Mouse (Mus musculus) midbrain, postnatal 0 days (tissue): ENCODE results near the gene Txlng. TPM values are rescaled to one million over a fixed set of nuclear protein-coding genes. Genes with fewer than 3 reads are reported as not detected.

ENCODE experiments used
- ATAC-seq: fragments of 200-750 bp; cut with Nextera tagmentation; 2 replicates; pipeline ENCODE4 v1.8.0; 2017; ENCODE audit warnings: moderate number of reproducible peaks, mild to moderate bottlenecking, moderate TSS enrichment, moderate library complexity; ENCODE audit not compliant: low FRiP score
- DNase-seq: peaks from one replicate; pipeline ENCODE4 v3.0.0-alpha.2; 2015; ENCODE audit warnings: low spot score
- H3K27ac ChIP-seq: fragments of 300-500 bp; sonication (generic); 2 replicates; pipeline ENCODE4 v1.5.1; 2014; ENCODE audit warnings: low read depth, mild to moderate bottlenecking, low read length, mixed read lengths
- H3K27me3 ChIP-seq: fragments of 300-500 bp; sonication (generic); 2 replicates; pipeline ENCODE4 v1.6.1; 2014; ENCODE audit warnings: low read length, control low read depth, mixed read lengths; ENCODE audit not compliant: insufficient read depth
- H3K36me3 ChIP-seq: fragments of 300-500 bp; sonication (generic); 2 replicates; pipeline ENCODE4 v1.6.1; 2014; ENCODE audit warnings: low read length, control low read depth, mixed read lengths; ENCODE audit not compliant: insufficient read depth
- H3K4me1 ChIP-seq: fragments of 300-500 bp; sonication (generic); 2 replicates; pipeline ENCODE4 v1.6.1; 2014; ENCODE audit warnings: mild to moderate bottlenecking, control low read depth, antibody characterized with exemption, low read length, mixed read lengths; ENCODE audit not compliant: insufficient read depth
- H3K4me2 ChIP-seq: fragments of 300-500 bp; sonication (generic); 2 replicates; pipeline ENCODE4 v1.6.1; 2014; ENCODE audit warnings: low read depth, mild to moderate bottlenecking, low read length, mixed read lengths; ENCODE audit not compliant: poor library complexity, severe bottlenecking
- H3K4me3 ChIP-seq: fragments of 300-500 bp; sonication (generic); 2 replicates; pipeline ENCODE4 v1.5.1; 2014; ENCODE audit warnings: low read depth, mild to moderate bottlenecking, low read length, moderate library complexity
- H3K9ac ChIP-seq: fragments of 300-500 bp; sonication (generic); replicated peaks from 2 replicates; pipeline ENCODE4 v1.6.1; 2014; ENCODE audit warnings: mild to moderate bottlenecking, low read length, moderate library complexity, mixed read lengths; ENCODE audit not compliant: poor library complexity, severe bottlenecking
- H3K9me3 ChIP-seq: fragments of 300-500 bp; sonication (generic); 2 replicates; pipeline ENCODE4 v1.6.1; 2016; ENCODE audit warnings: low read length, control low read depth
- CTCF ChIP-seq: IDR thresholded peaks from 2 replicates; pipeline ENCODE4 v1.5.1; 2016; ENCODE audit warnings: antibody characterized with exemption, mild to moderate bottlenecking
- WGBS: fragments of 180-500 bp; shearing (Covaris S2); extraction: QIAGEN DNeasy Blood & Tissue Kit; methylation state at CpG from one replicate; pipeline ENCODE4 v1.1.7; 2014; 5-methylcytosine and 5-hydroxymethylcytosine counted together
- microRNA counts: library from miRNA; unstranded; fragments of <30 nt; microRNA quantifications from one replicate; lab custom pipeline; 2015
- microRNA-seq: library from miRNA; unstranded; fragments of <30 nt; microRNA quantifications from one replicate; pipeline ENCODE4, GENCODE M21; 2016; ENCODE audit warnings: borderline number of aligned reads
- polyA plus RNA-seq: library from polyadenylated mRNA; unstranded; fragments of >200 nt; fragmentation: Nextera tagmentation; extraction: Ambion mirVana; gene quantifications from 2 replicates; pipeline ENCODE4 v1.2.1, GENCODE M21; 2015
- total RNA-seq: library from RNA; depleted of rRNA; stranded (reverse); fragments of >200 nt; gene quantifications from 2 replicates; pipeline ENCODE4 v1.2.3, GENCODE M21; 2014; rRNA removed

Gene Txlng
- total and polyA plus RNA-seq, 2 experiments from 2014 or later: 12.3 to 13.6 TPM

DNA sequence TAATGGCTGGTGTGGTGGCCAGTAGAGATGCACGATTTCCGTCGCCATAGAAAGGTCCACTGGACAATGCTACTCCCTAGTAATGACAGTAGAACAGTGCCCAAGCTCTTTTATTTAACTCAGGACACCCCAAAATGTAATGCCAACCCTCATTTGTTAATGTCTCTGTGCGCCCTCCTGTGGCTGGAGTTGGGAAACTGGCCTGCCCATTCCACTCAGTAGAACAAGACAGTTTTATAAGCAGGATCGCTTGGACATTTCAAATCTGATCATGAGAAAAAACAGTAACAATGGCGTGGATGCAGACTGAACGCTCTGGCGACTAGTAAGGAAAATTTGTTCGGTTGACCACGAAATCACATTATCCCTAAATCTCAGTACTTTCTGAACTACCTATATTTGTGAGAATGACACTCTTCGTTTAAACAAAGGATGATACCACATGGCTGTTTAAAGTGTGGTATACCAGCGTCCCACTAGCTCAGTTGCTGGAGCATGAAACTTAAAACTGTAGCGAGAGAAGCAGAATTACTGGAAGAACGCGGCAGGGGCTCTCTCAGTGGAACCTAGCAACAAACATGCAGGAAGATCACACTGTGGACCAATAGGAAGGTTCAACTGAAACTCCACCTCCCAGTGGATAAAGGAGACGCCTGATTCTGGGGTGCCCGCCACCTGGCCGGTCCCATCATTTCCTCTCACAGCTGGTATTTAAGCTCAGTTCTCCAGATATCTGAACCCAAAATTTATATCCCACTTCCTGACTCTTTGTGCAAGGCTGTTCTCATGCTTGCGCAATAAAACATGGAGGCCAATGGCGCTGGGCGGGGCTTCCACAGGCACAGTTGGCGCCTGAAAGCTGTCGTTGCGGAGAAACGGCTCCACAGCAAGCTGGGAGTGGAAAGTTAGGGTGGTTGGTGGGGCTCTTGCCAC is 94.0 kb downstream of the Txlng start:
- Histone ChIP-seq H3K4me3 (peak overlapping the region; percentile 31), H3K9ac (peak overlapping the region; percentile 30), H3K9me3 (no peaks in the 10 kb centered on the region), H3K36me3 (no peaks in the 10 kb centered on the region), H3K27ac (peak overlapping the region; percentile 87), H3K4me2 (peak overlapping the region; percentile 45), H3K27me3 (no peaks in the 10 kb centered on the region), H3K4me1 (no peaks in the 10 kb centered on the region)
- peak; percentile 76 for DNase-seq
- 27% methylated on average over 25 of the region's 25 CpGs for WGBS
- TF ChIP-seq CTCF: peak; percentile 74
- peak; percentile 89 for ATAC-seq

DNA sequence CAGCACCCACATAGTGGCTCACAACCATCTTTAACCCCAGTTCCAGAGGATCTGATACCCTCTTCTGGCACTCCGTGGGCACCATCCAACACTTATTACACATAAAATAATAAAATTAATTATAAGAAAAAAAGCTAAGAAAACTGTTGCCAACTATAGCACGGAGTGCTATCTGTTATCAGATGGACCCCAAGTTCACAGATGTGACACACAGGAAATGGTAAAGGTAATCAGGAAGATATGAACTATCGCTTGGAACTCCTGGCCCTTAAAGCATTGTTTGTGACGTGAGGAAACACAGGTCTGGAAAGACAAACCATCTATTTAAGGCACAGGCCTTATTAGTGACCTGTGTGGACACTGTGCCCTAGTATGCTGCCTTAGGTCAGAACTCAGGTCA is 99.2 kb downstream of the Txlng start:
- no peak overlapping the region for H3K27ac ChIP-seq
- WGBS: 84% methylated on average over 4 of the region's 4 CpGs

More for the DNA sequence above, 99.2 kb downstream of the Txlng start:
- no peaks in the 10 kb centered on the region for H3K4me1 ChIP-seq
- no peak overlapping the region for H3K4me3 ChIP-seq
- H3K9ac ChIP-seq: no peak overlapping the region
- no peak overlapping the region for H3K4me2 ChIP-seq
- H3K27me3 ChIP-seq: no peaks in the 10 kb centered on the region
- H3K36me3 ChIP-seq: no peaks in the 10 kb centered on the region
- DNase-seq (no peak), ATAC-seq (no peak)
- H3K9me3 ChIP-seq: no peaks in the 10 kb centered on the region
- TF ChIP-seq CTCF: no peak

MicroRNAs encoded within 50 kb of the gene (microRNA counts, 519-probe panel; counts per million panel counts)
- 528 counts per million, percentile 58 among the panel's probes with 10 or more counts for microRNA mmu-miR-3473 (lab: Ali Mortazavi, UCI)

Small RNA genes within 50 kb of the gene (microRNA-seq; reads per million reads assigned to microRNA genes)
- not detected for gene Mir3473a

Other genes starting within 250 kb of the Txlng start
- gene Reps2, start 185.8 kb downstream of the Txlng start, total RNA-seq: 16.5 and 21.1 TPM in 2 replicates
- 2.2 and 3.0 TPM in 2 replicates for gene Reps2, start 185.8 kb downstream of the Txlng start, polyA plus RNA-seq
- 113 and 134 TPM in 2 replicates for gene Rbbp7, start 69.1 kb downstream of the Txlng start, total RNA-seq
- gene Rbbp7, start 69.1 kb downstream of the Txlng start, polyA plus RNA-seq: 229 and 240 TPM in 2 replicates
- 36.1 and 38.1 TPM in 2 replicates for gene Syap1, start 59.0 kb upstream of the Txlng start, total RNA-seq
- 39.5 and 44.0 TPM in 2 replicates for gene Syap1, start 59.0 kb upstream of the Txlng start, polyA plus RNA-seq
- 58.8 and 73.0 TPM in 2 replicates for gene Ctps2, start 71.8 kb upstream of the Txlng start, total RNA-seq
- gene Ctps2, start 71.8 kb upstream of the Txlng start, polyA plus RNA-seq: 80.6 and 85.4 TPM in 2 replicates
- not detected in 2 replicates for gene S100g, start 135.1 kb upstream of the Txlng start, total RNA-seq
- 0.53 TPM in 1 of 2 replicates, not detected in the other for gene S100g, start 135.1 kb upstream of the Txlng start, polyA plus RNA-seq